Mouse (Mus musculus) embryo, embryonic 10 days (tissue): ENCODE results near the gene Fam169a.
"Not testable (repeated sequence)": the region's sequence is repeated elsewhere in the genome, so short reads cannot be mapped to it uniquely, and the experiment has no call there.

Experiments used
- DNase-seq: peaks from one replicate; pipeline ENCODE4 v3.0.0-alpha.2; 2015; ENCODE audit warnings: low spot score

Fam169a gene

DNA sequence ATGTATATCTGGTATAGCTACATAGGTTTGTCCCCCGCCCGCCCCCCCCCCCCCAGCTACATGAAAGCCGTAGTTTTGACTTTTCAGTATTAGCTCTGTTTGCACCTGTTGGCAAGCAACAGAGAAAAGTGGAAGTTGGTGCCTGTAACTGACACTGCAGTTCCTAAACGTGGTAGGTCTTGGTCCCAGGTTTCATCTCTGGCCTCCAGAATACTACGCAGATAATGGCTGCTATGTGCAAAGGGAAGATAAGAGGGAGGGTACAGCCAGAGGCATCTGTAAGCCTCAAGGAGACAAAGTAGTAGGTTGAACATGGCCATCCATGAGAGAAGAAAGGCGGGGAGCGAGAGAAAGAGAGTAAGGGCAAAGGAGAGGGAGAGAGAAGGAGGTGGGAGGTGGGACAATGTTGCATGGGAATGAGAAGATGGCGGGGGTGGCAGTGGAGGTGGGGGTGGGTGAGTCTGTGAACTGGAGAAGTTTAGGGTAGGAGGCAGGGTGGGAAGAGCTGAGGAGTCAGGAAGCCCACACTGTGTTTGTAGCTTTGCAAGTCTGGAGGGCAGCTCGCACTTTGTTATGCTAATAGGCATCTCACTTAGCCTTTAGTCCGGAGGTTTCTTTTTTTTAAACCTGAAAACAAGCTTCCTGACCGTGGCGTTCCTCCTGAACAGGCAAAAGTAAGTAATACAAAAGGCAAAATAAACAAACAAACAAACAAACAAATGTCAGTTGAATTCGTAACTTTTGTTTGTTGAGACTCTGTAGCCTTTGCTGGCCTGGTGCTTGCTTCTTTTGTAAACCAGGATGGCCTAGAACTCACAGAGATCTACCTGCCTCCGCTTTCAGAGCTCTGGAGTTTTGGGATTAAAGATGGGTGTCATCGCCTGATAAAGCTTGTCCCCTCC, at the start of gene Fam169a:
TSS of gene Fam169a (plus strand) at position 638 of the 902 bp plus-strand sequence.
- DNase-seq: peak; percentile 23

DNA sequence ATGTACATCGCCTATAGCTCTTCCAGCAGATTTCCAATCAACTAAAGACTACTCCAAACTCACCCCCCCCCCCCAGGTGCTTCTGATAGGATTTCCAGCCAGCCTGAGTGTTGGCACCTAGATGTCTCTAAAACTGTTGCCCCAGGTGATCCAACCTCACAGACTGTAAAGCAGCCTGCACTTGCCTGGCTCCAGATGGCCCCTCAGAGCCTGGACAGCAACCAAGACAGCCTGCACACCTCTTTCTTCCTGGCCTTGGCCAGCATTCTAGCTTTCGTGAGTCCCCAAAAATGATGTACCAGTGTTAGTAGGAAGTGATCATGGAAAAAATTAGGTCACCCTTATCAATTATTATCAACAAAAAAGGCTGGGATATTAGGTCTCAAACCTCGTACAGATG, 49.4 kb upstream of the Fam169a start:
- no peak for DNase-seq

DNA sequence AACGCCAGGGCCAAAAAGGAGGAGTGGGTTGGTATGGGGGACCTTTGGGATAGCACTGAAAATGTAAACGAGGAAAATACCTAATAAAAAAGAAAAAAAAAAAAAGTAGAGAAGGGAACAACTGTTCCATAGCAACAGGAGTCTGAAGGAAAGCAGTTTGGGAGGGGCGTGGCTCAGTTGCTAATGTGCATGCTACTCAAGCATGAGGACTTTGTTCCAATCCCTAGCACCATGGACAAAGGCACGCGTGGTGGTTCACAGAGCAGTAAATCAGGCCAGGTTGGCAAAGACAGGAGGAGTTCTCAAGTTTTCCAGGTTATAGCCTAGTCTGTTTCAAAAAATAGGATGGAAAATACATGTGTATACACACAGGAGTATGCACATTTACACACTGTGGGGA, 47.0 kb upstream of the Fam169a start:
- peak; percentile 32 for DNase-seq

DNA sequence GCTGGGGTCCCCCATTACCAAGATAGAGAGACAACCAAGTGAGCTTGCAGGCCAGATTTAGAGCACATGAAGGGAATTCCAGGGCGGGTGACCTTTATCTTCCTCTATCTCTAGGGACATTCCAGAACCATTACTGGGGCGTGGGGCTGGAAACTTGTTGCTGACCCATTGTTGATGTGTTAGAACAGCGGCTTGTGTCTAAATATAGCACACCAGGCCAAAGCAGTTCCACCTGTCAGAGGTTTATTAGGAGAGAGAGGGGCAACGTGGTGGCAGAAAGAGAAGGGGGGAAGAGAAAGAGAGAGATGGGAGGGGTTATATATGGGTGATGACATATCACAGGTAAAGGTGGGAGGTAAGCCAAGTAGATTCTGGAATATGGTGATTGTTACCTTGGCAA, 45.2 kb upstream of the Fam169a start:
- DNase-seq: no peak

DNA sequence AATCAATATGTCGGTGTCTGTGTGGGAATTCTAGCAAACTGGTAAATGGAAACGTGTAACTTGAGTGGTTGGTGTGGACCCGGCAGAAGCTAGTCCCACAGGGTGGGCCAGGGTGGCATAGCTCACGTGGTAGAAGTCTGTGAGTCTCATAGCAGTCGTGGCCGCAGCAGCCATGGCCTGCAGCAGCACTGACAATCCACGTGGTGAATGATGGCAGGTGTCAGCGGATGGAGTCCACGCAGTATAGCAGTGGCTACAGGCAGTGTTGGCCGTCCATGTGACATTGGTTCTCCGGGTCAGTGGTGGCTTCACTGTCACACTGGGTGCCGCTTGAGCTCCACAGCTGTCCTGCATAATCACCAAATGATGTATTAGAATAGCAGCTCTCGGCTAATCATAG, 37.0 kb upstream of the Fam169a start:
- DNase-seq: no peak

DNA sequence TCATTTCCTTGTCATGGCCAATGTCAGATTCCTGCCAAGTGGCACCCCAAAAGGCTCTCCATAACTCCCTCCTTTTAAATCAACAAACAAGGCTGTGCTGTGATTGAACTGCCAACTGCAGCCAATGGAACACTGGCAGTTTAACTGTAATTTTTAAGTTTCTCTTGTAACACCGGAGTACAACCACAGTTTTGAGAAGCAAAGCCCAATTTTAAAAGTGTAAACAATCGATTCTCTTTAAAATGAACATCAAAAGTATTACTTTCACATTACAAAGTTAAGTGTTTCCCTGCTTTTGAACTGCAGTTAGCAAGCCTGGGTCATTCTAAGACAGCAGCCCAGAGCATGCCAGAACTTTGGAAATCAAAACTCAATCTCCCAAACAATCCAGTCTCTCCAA, 32.8 kb upstream of the Fam169a start, which contains the start of gene 1700029F12Rik:
TSS of gene 1700029F12Rik (minus strand) at position 101 of the 400 bp plus-strand sequence.
- DNase-seq: no peak

DNA sequence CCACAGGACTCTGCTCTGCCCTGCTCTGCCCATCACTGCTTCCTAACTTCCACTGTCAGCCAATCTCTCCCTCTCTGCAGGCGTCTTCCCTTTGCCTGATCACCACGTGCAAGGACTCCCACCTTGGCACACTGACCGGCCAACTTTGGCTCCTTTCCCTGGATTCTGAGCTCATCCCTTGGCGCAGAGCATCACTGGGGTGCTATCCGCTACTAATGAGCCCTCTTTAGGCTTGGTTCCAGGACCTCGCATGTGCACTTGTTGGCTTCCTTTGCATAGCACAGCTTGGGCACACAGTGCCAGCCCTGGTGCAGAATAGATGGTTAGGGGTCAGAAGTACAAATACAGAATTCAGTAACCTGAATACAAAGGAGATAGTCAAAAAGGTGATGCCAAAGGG, 15.9 kb upstream of the Fam169a start:
- no peak for DNase-seq

DNA sequence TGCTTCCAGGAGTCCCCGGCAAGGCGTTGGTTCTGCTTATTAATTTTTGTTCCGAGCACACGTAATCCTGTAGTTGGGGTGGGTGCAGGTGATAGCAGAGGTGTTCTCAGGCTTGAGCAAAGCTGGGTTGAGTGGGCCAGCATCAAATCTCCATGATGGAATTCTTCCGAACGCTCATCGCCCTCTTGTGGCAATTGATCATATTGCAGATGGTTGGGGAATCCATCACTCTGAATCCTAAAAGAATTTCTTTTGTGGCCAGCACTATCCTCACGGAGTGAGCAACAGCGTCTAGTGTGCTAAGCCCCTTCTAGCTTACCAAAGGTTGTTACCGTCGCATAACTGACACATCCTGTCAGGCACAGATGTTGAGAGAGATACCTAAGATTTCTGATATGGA, 14.4 kb upstream of the Fam169a start:
- peak; percentile 90 for DNase-seq

DNA sequence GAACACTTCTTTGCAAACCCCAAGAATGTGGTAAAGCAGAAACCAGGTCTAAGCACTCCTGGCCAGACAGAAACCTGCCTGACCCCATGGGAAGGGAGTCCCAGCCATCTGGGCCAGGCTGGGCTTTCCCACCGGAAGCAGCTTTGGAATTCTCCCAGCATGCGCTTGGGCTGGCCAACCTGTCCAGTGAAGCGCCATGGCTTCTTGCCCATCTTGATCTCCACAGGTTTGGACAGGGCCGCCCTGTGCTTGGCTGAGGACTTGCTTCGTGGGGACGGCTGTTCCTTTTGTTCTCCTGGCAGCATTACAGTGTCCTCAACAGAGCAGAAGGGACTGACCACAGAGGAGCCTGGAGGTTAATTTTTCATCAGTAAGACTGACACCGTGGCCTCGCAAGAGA, 13.2 kb upstream of the Fam169a start:
- no peak for DNase-seq

DNA sequence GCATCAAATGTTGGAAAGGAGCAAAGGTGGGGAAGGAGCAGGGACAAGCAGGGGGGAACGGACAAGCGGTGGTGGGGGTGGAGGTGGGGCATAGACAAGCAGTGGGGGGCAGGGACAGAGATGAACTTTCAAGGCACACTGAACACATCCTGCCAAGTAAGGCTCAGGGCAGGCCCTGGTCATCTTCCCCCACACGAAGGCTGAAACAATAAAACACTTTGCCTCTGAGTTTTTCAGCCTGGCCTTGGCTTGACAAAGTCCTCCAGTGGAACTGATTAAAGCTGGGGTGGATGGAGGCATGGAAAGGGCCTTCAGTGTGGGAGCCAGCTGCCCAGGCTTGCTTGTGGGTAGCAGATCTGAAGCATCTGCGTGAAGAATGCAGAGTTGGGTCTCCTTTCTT, 9.3 kb upstream of the Fam169a start:
- DNase-seq: no peak

DNA sequence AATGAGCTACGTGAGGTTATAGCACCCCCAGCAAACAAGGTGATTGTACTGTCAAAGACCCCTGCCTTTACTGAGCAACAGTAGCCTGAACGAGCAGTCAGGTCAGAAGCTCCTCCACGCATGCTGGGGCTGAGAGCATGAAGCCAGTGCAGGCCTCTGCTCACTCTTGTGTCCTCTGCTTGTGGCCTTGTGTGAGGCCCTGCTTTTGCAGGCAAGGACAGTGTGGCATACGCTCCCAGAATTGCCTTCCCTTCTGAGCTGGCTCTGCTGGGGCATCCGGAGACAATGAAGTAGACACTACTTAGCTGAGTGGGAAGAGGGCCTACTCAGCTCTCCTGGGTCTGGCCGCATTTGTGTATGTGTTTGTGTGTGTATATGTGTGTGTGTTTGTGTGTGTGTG, 7.3 kb upstream of the Fam169a start:
- no peak for DNase-seq

DNA sequence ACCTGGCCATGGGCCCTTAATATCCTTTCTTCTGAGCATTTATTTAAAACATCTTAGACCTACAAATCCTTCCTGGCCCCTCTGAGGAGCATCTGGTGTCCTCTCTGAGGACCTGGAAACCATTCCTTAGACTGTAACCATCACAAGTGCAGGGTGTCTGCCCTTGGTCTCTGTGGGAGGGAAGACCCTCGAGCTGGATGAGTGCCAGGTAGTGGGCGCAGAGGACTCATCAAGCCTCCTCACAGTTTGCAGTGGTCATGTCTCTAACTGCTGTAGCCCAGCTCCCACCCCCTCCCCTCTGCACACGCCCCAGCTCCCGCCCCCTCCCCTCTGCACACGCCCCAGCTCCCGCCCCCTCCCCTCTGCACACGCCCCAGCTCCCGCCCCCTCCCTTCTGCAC, 6.8 kb upstream of the Fam169a start:
- no peak for DNase-seq

DNA sequence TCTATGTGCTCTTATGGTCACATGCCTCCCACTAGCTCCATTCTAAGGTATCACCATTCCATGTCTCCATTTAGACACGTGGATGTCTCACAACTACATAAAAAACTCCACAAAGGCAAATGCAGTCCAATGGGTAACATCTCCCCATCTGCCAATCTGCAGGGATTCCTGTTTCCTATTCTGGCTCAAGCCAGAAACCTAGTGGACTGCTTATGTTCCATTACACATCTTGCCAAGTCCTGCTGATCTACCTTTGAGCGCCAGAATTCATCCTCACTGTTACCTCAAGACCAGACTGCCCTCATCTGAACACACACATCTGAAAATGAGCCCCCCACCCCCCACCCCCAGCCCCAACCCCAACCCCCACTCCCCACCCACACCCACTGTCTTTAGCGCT, 4.9 kb upstream of the Fam169a start:
- DNase-seq: no peak

DNA sequence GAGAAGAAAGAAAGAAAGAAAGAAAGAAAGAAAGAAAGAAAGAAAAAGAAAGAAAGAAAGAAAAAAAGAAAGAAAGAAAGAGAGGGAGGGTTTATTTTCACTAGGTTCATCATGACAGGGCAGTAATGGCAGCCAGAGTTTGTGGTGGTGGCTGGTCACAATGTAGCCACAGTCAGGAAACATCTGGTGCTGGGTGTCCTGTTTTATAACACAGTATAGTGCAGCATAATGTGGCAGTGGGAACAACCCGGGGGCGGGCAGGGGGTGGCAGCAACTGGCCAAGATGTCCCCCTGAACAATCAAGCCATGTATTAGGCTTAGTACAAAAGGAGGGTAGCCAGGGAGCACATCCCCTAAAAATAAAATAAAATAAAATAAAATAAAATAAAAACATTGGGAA, 3.7 kb upstream of the Fam169a start:
- DNase-seq: no peak

DNA sequence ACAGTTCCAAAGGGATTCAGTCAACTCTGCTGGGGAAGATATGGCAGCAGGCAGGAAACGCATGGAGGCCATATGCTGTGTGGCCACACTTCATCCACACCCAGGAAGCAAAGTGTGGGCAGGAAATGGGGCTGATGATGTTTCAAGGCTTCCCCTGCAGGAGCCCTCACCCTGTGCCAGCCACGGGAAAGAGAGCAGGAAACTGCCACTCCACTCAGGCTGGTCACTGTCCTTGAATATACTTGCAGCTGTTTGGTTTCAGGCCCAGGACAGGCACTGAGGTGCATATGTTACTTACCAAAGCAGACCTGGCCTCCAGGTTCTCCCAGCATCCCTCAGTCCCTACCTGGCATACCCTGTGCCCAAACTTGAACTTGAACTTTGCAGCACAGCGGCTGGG, 2.7 kb upstream of the Fam169a start:
- DNase-seq: no peak

DNA sequence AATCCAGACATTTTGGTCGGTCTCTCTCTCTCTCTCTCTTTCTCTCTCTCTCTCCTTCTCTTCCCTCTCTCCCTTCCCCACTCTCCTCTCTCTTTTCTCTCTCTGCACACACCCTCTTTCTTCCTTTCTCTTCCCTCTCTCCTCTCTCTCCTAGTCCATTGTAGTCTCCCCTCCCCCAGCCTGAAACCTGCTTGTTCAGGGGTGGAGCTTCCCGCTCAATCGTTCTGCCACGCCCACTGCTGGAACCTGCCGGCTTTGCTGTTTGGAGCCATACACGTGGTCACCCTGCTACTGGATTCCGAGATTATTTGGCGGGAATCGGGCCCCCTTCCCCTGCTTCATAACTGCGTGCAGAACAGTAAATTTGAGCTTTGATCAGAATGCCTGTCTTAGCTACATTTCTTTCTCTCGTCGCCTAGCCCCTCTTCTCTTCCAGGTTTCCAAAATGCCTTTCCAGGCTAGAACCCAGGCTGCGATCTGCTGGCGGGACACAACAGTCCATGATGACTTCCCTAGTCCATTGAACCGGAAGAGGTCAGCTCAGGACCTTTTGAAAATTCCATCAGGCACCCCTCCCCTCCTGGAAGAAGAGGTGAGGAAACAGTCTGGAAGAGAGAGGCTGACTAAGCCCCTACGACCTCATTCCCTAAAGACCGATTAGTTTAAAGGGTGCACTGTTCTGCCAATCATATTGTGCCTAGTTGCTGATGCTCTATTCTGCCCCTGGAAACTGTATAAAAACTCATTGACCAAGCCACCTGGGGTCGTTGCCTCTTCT, 2.1 kb upstream of the Fam169a start:
- not testable (repeated sequence) for DNase-seq

DNA sequence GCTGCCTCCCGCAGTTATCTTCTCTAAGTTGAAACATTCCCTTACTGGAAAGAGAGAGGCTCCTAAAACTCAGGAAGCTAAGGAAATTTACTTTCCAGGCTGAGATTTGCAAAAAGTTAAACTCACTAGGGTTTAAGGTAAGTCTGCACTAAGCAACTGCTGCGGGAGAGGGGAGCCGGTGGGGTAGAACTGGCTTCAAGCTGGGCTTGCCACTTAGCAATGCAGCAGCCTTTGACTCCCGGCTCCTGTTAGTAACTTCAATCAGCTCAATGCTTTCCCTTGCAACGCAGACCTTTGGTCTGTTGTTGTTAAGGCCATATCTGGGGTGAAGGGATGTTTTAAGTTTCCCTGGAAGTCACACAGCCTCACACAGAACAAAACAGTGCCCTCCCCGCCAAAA, 605 bp downstream of the Fam169a start:
- DNase-seq: peak; percentile 48

DNA sequence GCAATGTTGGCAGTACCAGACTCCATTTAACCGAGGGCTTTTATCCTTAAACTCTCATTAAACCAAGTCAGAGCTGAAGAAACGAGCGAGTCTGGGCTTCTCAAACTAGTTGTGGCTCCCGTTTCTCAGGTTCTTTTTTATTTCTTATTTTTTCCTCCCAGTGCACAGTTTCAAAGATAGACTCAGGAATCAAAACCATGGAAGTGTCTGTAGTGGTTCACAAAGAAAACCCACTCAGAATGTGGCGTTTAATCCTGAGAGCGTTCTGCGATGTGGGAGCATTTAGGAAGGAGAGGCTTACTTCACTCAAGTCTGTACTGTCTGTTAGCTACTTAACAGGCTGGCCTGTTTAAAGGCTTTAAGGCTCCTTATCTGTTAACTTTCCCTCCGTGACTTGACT, 1.1 kb downstream of the Fam169a start:
- no peak for DNase-seq

DNA sequence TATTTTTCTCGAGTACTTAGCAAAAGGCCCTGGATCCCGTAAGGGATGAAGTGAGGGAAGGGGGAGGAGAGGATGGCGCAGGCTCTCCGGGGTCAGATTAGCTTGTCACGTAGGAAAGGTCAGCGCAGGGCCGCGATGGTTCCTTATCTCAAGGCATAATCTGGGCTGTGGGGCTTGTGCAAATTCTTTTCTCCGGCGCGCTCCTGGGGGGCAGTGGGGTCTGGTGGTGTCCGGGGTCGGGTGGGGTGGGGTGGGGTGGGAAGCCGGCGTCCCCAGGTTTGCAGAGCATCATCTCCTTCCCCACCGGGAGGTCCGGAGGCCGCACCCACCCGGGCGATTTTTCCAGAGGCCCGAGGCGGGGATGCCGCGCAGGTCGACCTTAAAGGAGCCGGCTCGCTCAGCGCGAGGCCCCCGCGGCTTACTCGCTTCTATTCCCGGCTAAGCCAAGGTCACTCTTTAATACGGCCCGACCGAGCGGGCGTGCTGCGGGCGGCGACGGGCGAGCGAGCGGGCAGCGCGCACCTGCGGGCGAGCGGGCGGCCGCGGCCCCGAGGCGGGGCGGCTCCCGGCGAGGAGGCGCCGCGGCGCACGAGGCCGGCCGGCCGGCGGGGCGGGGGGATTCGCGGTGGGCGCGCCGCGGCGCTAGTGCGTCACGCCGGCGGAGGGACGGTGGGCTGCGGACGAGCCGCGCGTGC, 4.0 kb downstream of the Fam169a start:
- peak; percentile 83 for DNase-seq

DNA sequence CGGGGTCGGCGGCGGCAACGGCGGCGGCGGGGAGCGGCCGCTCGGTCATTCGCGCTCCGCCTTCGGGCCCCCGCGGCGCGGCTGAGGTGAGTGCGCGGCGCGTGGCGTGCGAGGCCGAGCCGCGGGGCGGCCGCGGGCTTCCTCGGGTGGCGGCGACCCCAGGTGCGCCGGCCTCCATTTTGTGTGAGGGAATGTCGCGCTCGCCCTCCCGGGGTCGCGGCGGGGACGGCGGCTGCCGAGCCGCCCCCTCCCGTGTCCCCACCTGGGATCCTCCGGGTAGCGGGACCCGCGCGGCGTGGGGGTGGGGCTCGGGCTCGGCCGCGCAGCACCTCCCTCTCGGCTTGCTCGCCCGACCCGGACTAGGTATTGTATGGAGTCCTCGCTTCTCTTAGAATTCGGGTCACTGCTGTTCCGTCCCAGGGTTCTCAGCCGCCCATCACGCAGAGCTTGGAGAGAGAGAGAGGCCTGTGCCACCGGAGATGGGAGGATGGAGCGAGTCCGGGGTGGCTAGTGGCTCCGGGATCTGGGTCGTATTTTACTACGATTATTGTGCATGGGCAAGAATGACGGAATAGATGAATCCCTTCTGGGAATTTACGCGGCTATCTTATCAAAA, 4.6 kb downstream of the Fam169a start:
- peak; percentile 60 for DNase-seq

DNA sequence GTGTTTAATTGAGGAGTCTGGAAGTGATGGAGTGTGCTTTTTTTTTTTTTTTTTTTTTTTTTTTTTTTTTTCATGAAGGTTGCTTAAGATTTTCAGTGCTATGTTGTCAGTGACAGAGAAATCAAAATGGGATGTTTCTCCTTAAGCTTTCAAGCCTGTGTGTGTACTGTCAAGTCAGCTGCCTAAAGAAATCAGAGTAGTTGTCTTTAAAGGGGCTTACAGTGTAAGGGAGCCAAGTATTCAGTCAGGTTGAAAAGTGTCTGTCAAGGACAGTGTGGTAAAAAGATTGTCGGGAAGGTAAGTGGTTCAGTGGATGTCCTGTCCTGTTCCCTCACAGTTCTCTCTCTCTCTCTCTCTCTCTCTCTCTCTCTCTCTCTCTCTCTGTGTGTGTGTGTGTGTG, 6.4 kb downstream of the Fam169a start:
- no peak for DNase-seq

DNA sequence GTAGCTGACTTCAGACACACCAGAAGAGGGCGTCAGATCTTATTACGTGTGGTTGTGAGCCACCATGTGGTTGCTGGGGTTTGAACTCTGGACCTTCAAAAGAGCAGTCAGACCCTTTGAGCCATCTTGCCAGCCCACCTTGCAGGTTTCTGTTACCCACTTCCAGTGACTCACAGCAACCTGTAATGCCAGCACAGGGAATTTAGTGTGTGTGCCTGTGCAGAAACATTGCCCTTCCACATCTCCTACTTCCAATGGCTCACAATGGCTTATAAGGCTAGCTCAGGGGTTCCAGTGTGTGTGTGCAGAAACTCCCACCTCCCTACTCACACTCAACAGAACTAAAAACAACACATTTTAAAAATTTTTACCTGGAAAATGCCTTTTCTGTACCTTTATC, 10.5 kb downstream of the Fam169a start:
- DNase-seq: no peak
